Mouse (Mus musculus) liver, embryonic 11.5 days (tissue): ENCODE data around the gene Ccr10. TPM values are rescaled to one million over a fixed set of nuclear protein-coding genes. Genes with fewer than 3 reads are reported as not detected.

Experiments
- ATAC-seq: fragments of 200-750 bp; cut with Nextera tagmentation; replicated peaks from 2 replicates; pipeline ENCODE4 v1.8.0; 2017; ENCODE audit warnings: moderate number of reproducible peaks, mild to moderate bottlenecking, moderate TSS enrichment, moderate library complexity; ENCODE audit not compliant: low FRiP score
- DNase-seq: peaks from one replicate; pipeline ENCODE4 v3.0.0-alpha.2; 2017; ENCODE audit warnings: low spot score
- H3K27ac ChIP-seq: fragments of 300-500 bp; sonication (generic); 2 replicates; pipeline ENCODE4 v1.5.1; 2014; ENCODE audit warnings: mild to moderate bottlenecking, low read depth, low read length, control low read depth
- H3K27me3 ChIP-seq: fragments of 300-500 bp; sonication (generic); replicated peaks from 2 replicates; pipeline ENCODE4 v1.6.1; 2014; ENCODE audit warnings: low read length, mixed read lengths; ENCODE audit not compliant: control insufficient read depth, insufficient read depth
- H3K36me3 ChIP-seq: fragments of 300-500 bp; sonication (generic); 2 replicates; pipeline ENCODE4 v1.6.1; 2014; ENCODE audit warnings: mild to moderate bottlenecking, low read length, moderate library complexity, mixed read lengths; ENCODE audit not compliant: control insufficient read depth, insufficient read depth
- H3K4me1 ChIP-seq: fragments of 300-500 bp; sonication (generic); replicated peaks from 2 replicates; pipeline ENCODE4 v1.6.1; 2014; ENCODE audit warnings: low read length, mixed read lengths; ENCODE audit not compliant: control insufficient read depth, insufficient read depth
- H3K4me2 ChIP-seq: fragments of 300-500 bp; sonication (generic); 2 replicates; pipeline ENCODE4 v1.6.1; 2014; ENCODE audit warnings: mild to moderate bottlenecking, control low read depth, moderate library complexity
- H3K4me3 ChIP-seq: fragments of 300-500 bp; sonication (generic); 2 replicates; pipeline ENCODE4 v1.5.1; 2014; ENCODE audit warnings: low read depth, low read length, control low read depth
- H3K9ac ChIP-seq: fragments of 300-500 bp; sonication (generic); 2 replicates; pipeline ENCODE4 v1.6.1; 2014; ENCODE audit warnings: low read depth, low read length, control low read depth
- H3K9me3 ChIP-seq: fragments of 300-500 bp; sonication (generic); 2 replicates; pipeline ENCODE4 v1.6.1; 2016; ENCODE audit warnings: low read length, inconsistent platforms, mixed read lengths; ENCODE audit not compliant: control insufficient read depth
- WGBS: fragments of 180-500 bp; shearing (Covaris S2); extraction: QIAGEN DNeasy Blood & Tissue Kit; methylation state at CpG from one replicate; pipeline ENCODE4 v1.1.7; 2014; 5-methylcytosine and 5-hydroxymethylcytosine counted together
- polyA plus RNA-seq: library from polyadenylated mRNA; unstranded; fragments of >200 nt; fragmentation: Nextera tagmentation; extraction: Ambion mirVana; gene quantifications from 2 replicates; pipeline ENCODE4 v1.2.1, GENCODE M21; 2014

Ccr10 gene
- 0.10 TPM in 1 of 2 replicates, not detected in the other for polyA plus RNA-seq

GRCm38 (mm10) chr11:101174851-101175628, at the start of gene Ccr10:
Gene Ccr10 (minus strand): TSS chr11:101175443.
- ATAC-seq (no peak), DNase-seq (no peak)
- Histone ChIP-seq H3K9ac (no peak within 1 kb of the TSS; the same call in 1 of the 2 replicates), H3K4me2 (peak within 1 kb of the TSS; percentile 73), H3K4me3 (peak within 1 kb of the TSS; percentile 40), H3K9me3 (no peaks in the 10 kb centered on the region), H3K27ac (peak within 1 kb of the TSS; percentile 9; the same call in 1 of the 2 replicates), H3K4me1 (peaks cover 34% of the 10 kb centered on the region), H3K27me3 (peaks cover 88% of the 10 kb centered on the region), H3K36me3 (no peaks in the 10 kb centered on the region)
- WGBS = 30% methylated on average over 14 of the region's 14 CpGs

GRCm38 (mm10) chr11:101224337-101224736, 49.1 kb upstream of the Ccr10 start:
- 74% methylated on average over 3 of the region's 3 CpGs for WGBS
- no peaks in the 10 kb centered on the region for H3K36me3 ChIP-seq

GRCm38 (mm10) chr11:101221306-101221986, 46.2 kb upstream of the Ccr10 start:
- DNase-seq = no peak
- Histone ChIP-seq H3K4me3 (no peak overlapping the region), H3K4me2 (no peak overlapping the region), H3K36me3 (no peaks in the 10 kb centered on the region), H3K9ac (no peak overlapping the region), H3K27ac (no peak overlapping the region), H3K4me1 (0 out of 2 replicates have a peak, but pooled peaks cover 4% of the 10 kb centered on the region), H3K27me3 (no peaks in the 10 kb centered on the region), H3K9me3 (no peaks in the 10 kb centered on the region)
- WGBS = 70% methylated on average over 8 of the region's 8 CpGs
- no peak for ATAC-seq

More at GRCm38 (mm10) chr11:101224337-101224736, 49.1 kb upstream of the Ccr10 start:
- Histone ChIP-seq H3K4me1 (0 out of 2 replicates have a peak, but pooled peaks cover 6% of the 10 kb centered on the region), H3K27me3 (0 out of 2 replicates have a peak, but pooled peaks cover 7% of the 10 kb centered on the region), H3K4me3 (no peak overlapping the region), H3K27ac (no peak overlapping the region), H3K9me3 (no peaks in the 10 kb centered on the region), H3K4me2 (no peak overlapping the region), H3K9ac (no peak overlapping the region)
- ATAC-seq (no peak), DNase-seq (no peak)

- H3K4me2 ChIP-seq = no peak overlapping the region
- DNase-seq (no peak), ATAC-seq (no peak)
- no peak overlapping the region for H3K4me3 ChIP-seq
- 0 out of 2 replicates have a peak, but pooled peaks cover 4% of the 10 kb centered on the region for H3K4me1 ChIP-seq
- no peaks in the 10 kb centered on the region for H3K9me3 ChIP-seq
- 43% methylated on average over 2 of the region's 2 CpGs for WGBS
- no peaks in the 10 kb centered on the region for H3K36me3 ChIP-seq
- no peak overlapping the region for H3K9ac ChIP-seq
- H3K27me3 ChIP-seq = no peaks in the 10 kb centered on the region
- H3K27ac ChIP-seq = no peak overlapping the region
Measured at GRCm38 (mm10) chr11:101220853-101221252, 45.6 kb upstream of the Ccr10 start.

- Histone ChIP-seq H3K9ac (no peak overlapping the region), H3K4me2 (no peak overlapping the region), H3K4me1 (no peaks in the 10 kb centered on the region), H3K36me3 (no peaks in the 10 kb centered on the region), H3K9me3 (no peaks in the 10 kb centered on the region), H3K27ac (no peak overlapping the region), H3K27me3 (no peaks in the 10 kb centered on the region), H3K4me3 (no peak overlapping the region)
- WGBS = 66% methylated on average over 10 of the region's 10 CpGs
- ATAC-seq (no peak), DNase-seq (no peak)
Measured at GRCm38 (mm10) chr11:101218436-101219055, 43.3 kb upstream of the Ccr10 start.

GRCm38 (mm10) chr11:101216936-101217335, 41.7 kb upstream of the Ccr10 start:
- Histone ChIP-seq H3K27me3 (no peaks in the 10 kb centered on the region), H3K4me3 (no peak overlapping the region), H3K9ac (no peak overlapping the region), H3K4me2 (no peak overlapping the region), H3K27ac (no peak overlapping the region), H3K36me3 (peaks cover 4% of the 10 kb centered on the region; the same call in 1 of the 2 replicates), H3K9me3 (no peaks in the 10 kb centered on the region), H3K4me1 (no peaks in the 10 kb centered on the region)
- ATAC-seq (no peak), DNase-seq (no peak)
- 90% methylated on average over 5 of the region's 5 CpGs for whole genome bisulfite sequencing

- no peak overlapping the region for H3K9ac ChIP-seq
- H3K4me2 ChIP-seq = no peak overlapping the region
- H3K27ac ChIP-seq = no peak overlapping the region
- no peaks in the 10 kb centered on the region for H3K9me3 ChIP-seq
- peaks cover 6% of the 10 kb centered on the region for H3K36me3 ChIP-seq
- 47% methylated on average over 3 of the region's 3 CpGs for WGBS
- no peak overlapping the region for H3K4me3 ChIP-seq
- ATAC-seq (no peak), DNase-seq (no peak)
- no peaks in the 10 kb centered on the region for H3K4me1 ChIP-seq
- no peaks in the 10 kb centered on the region for H3K27me3 ChIP-seq
Measured at GRCm38 (mm10) chr11:101211970-101212369, 36.7 kb upstream of the Ccr10 start.

- peaks cover 4% of the 10 kb centered on the region for H3K36me3 ChIP-seq
- no peak for DNase-seq
- WGBS = 43% methylated on average over 7 of the region's 7 CpGs
Measured at GRCm38 (mm10) chr11:101200986-101201385, 25.7 kb upstream of the Ccr10 start.

More at GRCm38 (mm10) chr11:101200986-101201385, 25.7 kb upstream of the Ccr10 start:
- Histone ChIP-seq H3K9me3 (no peaks in the 10 kb centered on the region), H3K27me3 (no peaks in the 10 kb centered on the region), H3K9ac (no peak overlapping the region), H3K4me3 (no peak overlapping the region), H3K27ac (no peak overlapping the region), H3K4me2 (no peak overlapping the region), H3K4me1 (0 out of 2 replicates have a peak, but pooled peaks cover 3% of the 10 kb centered on the region)
- 0 out of 2 replicates have a peak, but pooled peaks have one; percentile 45 for ATAC-seq
